Mouse (Mus musculus) spleen, adult 10 weeks (tissue): ENCODE measurements around the gene Slc2a1. TPM values are rescaled to one million over a fixed set of nuclear protein-coding genes. Genes with fewer than 3 reads are reported as not detected.

ENCODE experiments used
- polyA plus RNA-seq: library from polyadenylated mRNA; stranded (reverse); fragments of 350-450 nt; fragmentation: Illumina TruSeq; extraction: RNeasy Lipid Tissue Mini Kit (QIAGEN cat#74804); gene quantifications from one replicate; pipeline ENCODE4 v1.2.3, GENCODE M21; 2015; ENCODE audit warnings: low replicate concordance; ENCODE audit not compliant: insufficient read depth

Slc2a1 gene
- 16.5 TPM for polyA plus RNA-seq

DNA sequence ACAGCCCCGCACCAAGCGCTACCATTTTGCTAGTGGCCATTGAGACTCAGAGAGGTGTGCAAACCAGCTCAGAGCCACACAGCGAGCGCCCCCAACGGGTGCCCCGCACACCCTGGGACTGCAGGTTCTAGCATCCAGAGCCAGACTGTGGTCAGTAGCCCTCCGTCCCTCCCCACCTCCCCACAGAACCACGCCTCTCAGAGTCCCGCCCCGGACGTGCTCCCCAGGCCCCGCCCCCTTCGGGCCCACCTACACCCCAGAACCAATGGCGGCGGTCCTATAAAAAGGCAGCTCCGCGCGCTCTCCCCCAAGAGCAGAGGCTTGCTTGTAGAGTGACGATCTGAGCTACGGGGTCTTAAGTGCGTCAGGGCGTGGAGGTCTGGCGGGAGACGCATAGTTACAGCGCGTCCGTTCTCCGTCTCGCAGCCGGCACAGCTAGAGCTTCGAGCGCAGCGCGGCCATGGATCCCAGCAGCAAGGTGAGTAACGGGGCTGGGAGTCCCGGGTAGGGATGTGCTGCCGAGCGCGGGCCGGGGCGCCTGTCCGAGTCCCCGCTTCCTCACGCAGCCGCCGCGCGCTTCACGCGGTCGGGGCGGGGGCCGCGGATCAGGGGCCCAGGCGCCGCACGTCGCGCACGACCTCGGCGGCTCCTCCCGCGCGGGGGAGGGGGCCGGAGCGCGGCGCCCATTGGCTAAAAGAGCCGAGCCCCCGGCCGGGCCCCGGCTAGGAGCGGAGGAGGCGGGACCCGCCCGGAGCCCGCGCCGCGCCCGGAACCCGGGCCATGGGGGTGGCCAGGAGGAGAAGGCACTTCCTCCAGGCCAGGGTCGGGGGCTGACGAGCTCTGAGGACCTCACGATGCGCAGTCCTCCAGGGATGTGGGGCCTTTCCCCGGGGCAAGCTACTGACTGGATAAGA lies at the start of gene Slc2a1:
Slc2a1 (plus strand) TSS at position 217 of the 914 bp plus-strand sequence.

DNA sequence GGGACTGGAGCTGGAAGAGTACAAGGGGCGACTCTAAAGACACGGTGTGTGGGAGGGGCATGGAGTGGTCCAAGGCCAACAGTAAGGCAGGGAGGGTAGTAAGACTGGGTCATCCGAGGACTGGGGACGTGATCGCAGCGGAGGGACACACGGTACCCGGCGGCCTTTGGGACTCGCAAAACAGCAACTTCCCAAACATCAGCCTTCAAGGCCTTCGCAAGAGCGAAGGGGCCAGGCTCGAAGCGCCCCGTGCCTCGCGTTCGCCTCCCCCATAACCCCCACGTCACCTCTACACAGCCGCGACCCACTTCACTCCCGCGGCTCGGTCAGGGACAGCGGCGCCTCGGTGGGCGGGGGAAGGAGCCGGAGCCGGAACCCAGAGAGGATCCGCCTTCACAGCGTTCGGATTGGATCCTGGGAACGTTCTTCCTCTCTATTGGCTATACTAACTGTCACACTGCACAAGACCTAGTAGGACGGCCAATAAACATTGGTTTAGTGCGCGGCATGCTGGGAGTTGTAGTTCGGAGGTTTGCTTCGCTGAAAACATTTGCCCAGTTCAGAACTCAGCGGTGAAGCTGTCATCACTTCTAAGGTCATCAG lies 65.4 kb downstream of the Slc2a1 start, which contains the start of gene Zfp691:
Zfp691 (minus strand) TSS at position 345 of the 603 bp plus-strand sequence.

Other genes starting within 250 kb of the Slc2a1 start
- gene Olfr1331, start 244.1 kb upstream of the Slc2a1 start, polyA plus RNA-seq, result not detected
- not detected for gene Olfr1330, start 220.1 kb upstream of the Slc2a1 start, polyA plus RNA-seq
- gene Olfr1329, start 191.2 kb upstream of the Slc2a1 start, polyA plus RNA-seq, result not detected
- gene Olfr1328, start 170.1 kb upstream of the Slc2a1 start, polyA plus RNA-seq, result not detected
- not detected for gene Lao1, start 147.1 kb upstream of the Slc2a1 start, polyA plus RNA-seq
- gene Zfp691, start 65.5 kb downstream of the Slc2a1 start, polyA plus RNA-seq, result 3.7 TPM
- gene Ermap, start 81.3 kb downstream of the Slc2a1 start, polyA plus RNA-seq, result 26.1 TPM
- 37.4 TPM for gene Svbp, start 86.6 kb downstream of the Slc2a1 start, polyA plus RNA-seq
- 0.29 TPM for gene Tmem269, start 109.5 kb downstream of the Slc2a1 start, polyA plus RNA-seq
- 12.5 TPM for gene AU022252, start 124.0 kb downstream of the Slc2a1 start, polyA plus RNA-seq
- gene P3h1, start 124.2 kb downstream of the Slc2a1 start, polyA plus RNA-seq, result 6.0 TPM
- not detected for gene Cldn19, start 146.7 kb downstream of the Slc2a1 start, polyA plus RNA-seq
- gene Ybx1, start 185.9 kb downstream of the Slc2a1 start, polyA plus RNA-seq, result 517 TPM
- 62.7 TPM for gene Ppih, start 211.8 kb downstream of the Slc2a1 start, polyA plus RNA-seq